Mouse (Mus musculus): ENCODE measurements around the gene Col27a1. TPM values are rescaled to one million over a fixed set of nuclear protein-coding genes. Genes with fewer than 3 reads are reported as not detected.

The Col27a1 gene
- total and polyA plus RNA-seq, 2 experiments from 2014 or later = 1.2 to 8.2 TPM

GRCm38 (mm10) chr4:63281694-63282093 is 67.9 kb downstream of the Col27a1 start:
- no peaks in the 10 kb centered on the region for H3K36me3 ChIP-seq (replicated peaks; ENCODE audit: control insufficient read depth, insufficient read depth, low read length)
- no peak for DNase-seq (ENCODE audit: low spot score)
- WGBS = 70% methylated on average over 6 of the region's 6 CpGs
- no peak overlapping the region for H3K9ac ChIP-seq (replicated peaks; ENCODE audit: low read depth, low read length)
- no peak for TF ChIP-seq CTCF (IDR thresholded peaks at IDR 0.05; ENCODE audit: low read depth)
- TF ChIP-seq EP300 (IDR thresholded peaks at IDR 0.05; ENCODE audit: low read depth) = no peak
- no peaks in the 10 kb centered on the region; the same call in none of the 2 replicates for H3K4me1 ChIP-seq (ENCODE audit: control insufficient read depth, insufficient read depth)
- 0 out of 2 replicates have a peak, but pooled peaks cover 6% of the 10 kb centered on the region for H3K27me3 ChIP-seq (ENCODE audit: control insufficient read depth, insufficient read depth, low read length)
- no peak overlapping the region for H3K4me3 ChIP-seq (ENCODE audit: low read depth, low read length)
- ATAC-seq (ENCODE audit: insufficient read depth, low read depth) = no peak
- no peaks in the 10 kb centered on the region for H3K9me3 ChIP-seq (replicated peaks; ENCODE audit: control insufficient read depth, low read length)
- H3K4me2 ChIP-seq (ENCODE audit: low read depth, low read length) = no peak overlapping the region
- H3K27ac ChIP-seq (ENCODE audit: low read depth) = no peak overlapping the region

DNA sequence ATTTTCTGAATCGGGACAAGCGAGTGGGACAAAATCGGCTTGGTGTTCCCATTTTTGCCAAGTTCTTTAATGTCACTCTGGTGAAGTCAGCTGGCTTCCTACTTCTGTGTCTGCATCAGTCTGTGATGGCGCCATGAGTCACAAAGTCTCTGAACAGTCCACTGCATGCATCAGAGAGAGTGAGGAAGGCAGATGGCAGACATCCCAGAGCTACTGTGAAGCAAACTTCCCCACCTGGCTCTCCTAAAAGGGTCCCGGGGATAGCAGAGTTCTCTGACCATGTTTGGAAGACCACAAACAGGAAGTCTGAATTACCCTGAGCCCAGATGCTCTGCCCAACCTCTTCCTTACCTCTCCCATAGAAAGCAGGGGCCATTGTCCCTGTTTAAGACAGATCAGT is 69.5 kb downstream of the Col27a1 start:
- Histone ChIP-seq H3K4me3 (ENCODE audit: low read depth, low read length) (no peak overlapping the region), H3K9ac (replicated peaks; ENCODE audit: low read depth, low read length) (no peak overlapping the region), H3K27me3 (ENCODE audit: control insufficient read depth, insufficient read depth, low read length) (no peaks in the 10 kb centered on the region), H3K4me1 (ENCODE audit: control insufficient read depth, insufficient read depth) (no peaks in the 10 kb centered on the region; the same call in none of the 2 replicates), H3K27ac (ENCODE audit: low read depth) (no peak overlapping the region), H3K36me3 (replicated peaks; ENCODE audit: control insufficient read depth, insufficient read depth, low read length) (no peaks in the 10 kb centered on the region), H3K9me3 (replicated peaks; ENCODE audit: control insufficient read depth, low read length) (no peaks in the 10 kb centered on the region), H3K4me2 (ENCODE audit: low read depth, low read length) (no peak overlapping the region)
- WGBS = 62% methylated on average over 5 of the region's 5 CpGs
- no peak for DNase-seq (ENCODE audit: low spot score)
- ATAC-seq (ENCODE audit: insufficient read depth, low read depth) = no peak
- TF ChIP-seq CTCF (IDR thresholded peaks at IDR 0.05; ENCODE audit: low read depth) (no peak), EP300 (IDR thresholded peaks at IDR 0.05; ENCODE audit: low read depth) (no peak)

- H3K4me3 ChIP-seq (ENCODE audit: low read depth, low read length) = no peak overlapping the region
- no peak overlapping the region for H3K27ac ChIP-seq (ENCODE audit: low read depth)
- no peak for TF ChIP-seq CTCF (IDR thresholded peaks at IDR 0.05; ENCODE audit: low read depth)
- TF ChIP-seq EP300 (IDR thresholded peaks at IDR 0.05; ENCODE audit: low read depth) = no peak
- DNase-seq (ENCODE audit: low spot score) (no peak), ATAC-seq (ENCODE audit: insufficient read depth, low read depth) (no peak)
- no peaks in the 10 kb centered on the region for H3K27me3 ChIP-seq (ENCODE audit: control insufficient read depth, insufficient read depth, low read length)
- no peaks in the 10 kb centered on the region for H3K36me3 ChIP-seq (replicated peaks; ENCODE audit: control insufficient read depth, insufficient read depth, low read length)
- no peak overlapping the region for H3K9ac ChIP-seq (replicated peaks; ENCODE audit: low read depth, low read length)
- no peaks in the 10 kb centered on the region for H3K9me3 ChIP-seq (replicated peaks; ENCODE audit: control insufficient read depth, low read length)
- 75% methylated on average over 4 of the region's 4 CpGs for WGBS
- H3K4me1 ChIP-seq (ENCODE audit: control insufficient read depth, insufficient read depth) = peaks cover 14% of the 10 kb centered on the region
- H3K4me2 ChIP-seq (ENCODE audit: low read depth, low read length) = no peak overlapping the region
Observed at GRCm38 (mm10) chr4:63286034-63286433, 72.2 kb downstream of the Col27a1 start.

DNA sequence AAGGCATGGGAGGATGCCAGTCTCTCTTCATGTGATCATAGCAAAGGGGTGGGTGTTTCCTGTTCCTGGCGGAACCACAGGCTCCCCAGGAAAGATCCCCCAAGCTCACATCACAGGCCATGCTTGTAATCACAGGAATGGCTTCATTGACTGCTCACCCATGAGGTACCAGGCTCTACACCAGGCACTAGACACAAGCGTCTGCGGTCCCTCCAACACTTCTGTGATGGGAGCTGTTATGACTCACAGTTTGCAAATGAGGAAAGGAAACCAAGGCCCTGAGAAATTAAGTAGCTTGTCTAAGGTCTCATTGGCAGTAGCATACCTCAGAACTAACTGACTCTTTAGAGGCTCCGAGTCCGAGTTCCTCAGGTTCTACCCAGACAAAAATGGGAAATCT is 74.7 kb downstream of the Col27a1 start:
- Histone ChIP-seq H3K4me3 (ENCODE audit: low read depth, low read length) (no peak overlapping the region), H3K4me1 (ENCODE audit: control insufficient read depth, insufficient read depth) (peaks cover 14% of the 10 kb centered on the region), H3K4me2 (ENCODE audit: low read depth, low read length) (no peak overlapping the region), H3K9me3 (replicated peaks; ENCODE audit: control insufficient read depth, low read length) (no peaks in the 10 kb centered on the region), H3K27me3 (ENCODE audit: control insufficient read depth, insufficient read depth, low read length) (no peaks in the 10 kb centered on the region), H3K9ac (replicated peaks; ENCODE audit: low read depth, low read length) (no peak overlapping the region), H3K27ac (ENCODE audit: low read depth) (no peak overlapping the region), H3K36me3 (replicated peaks; ENCODE audit: control insufficient read depth, insufficient read depth, low read length) (0 out of 2 replicates have a peak, but pooled peaks cover 3% of the 10 kb centered on the region)
- ATAC-seq (ENCODE audit: insufficient read depth, low read depth) (no peak), DNase-seq (ENCODE audit: low spot score) (no peak)
- 84% methylated on average over 5 of the region's 5 CpGs for WGBS
- no peak for TF ChIP-seq EP300 (IDR thresholded peaks at IDR 0.05; ENCODE audit: low read depth)
- no peak for TF ChIP-seq CTCF (IDR thresholded peaks at IDR 0.05; ENCODE audit: low read depth)

DNA sequence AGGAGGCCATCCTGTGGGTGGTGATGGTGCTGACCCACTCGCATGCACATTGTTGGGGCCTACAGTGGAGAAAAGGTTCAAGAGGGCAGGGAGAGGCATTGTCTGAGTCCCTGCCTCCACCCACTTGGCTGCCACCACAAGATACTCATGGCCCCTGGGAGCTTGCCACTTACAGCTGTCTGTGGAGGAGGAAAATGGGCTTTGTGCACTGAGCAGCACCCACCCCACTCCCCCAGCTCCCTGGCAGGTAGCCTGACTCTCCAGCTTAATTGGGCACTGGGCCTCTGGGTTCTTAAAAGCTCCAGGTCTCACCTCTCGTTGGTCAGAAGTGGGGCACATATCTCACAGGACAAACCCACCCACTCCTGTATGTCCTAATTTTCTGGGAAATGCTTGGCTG is 76.3 kb downstream of the Col27a1 start:
- whole genome bisulfite sequencing = 36% methylated on average over 2 of the region's 2 CpGs
- Histone ChIP-seq H3K27ac (ENCODE audit: low read depth) (no peak overlapping the region), H3K27me3 (ENCODE audit: control insufficient read depth, insufficient read depth, low read length) (no peaks in the 10 kb centered on the region), H3K9me3 (replicated peaks; ENCODE audit: control insufficient read depth, low read length) (no peaks in the 10 kb centered on the region), H3K4me1 (ENCODE audit: control insufficient read depth, insufficient read depth) (peaks cover 14% of the 10 kb centered on the region), H3K36me3 (replicated peaks; ENCODE audit: control insufficient read depth, insufficient read depth, low read length) (0 out of 2 replicates have a peak, but pooled peaks cover 3% of the 10 kb centered on the region), H3K4me2 (ENCODE audit: low read depth, low read length) (no peak overlapping the region), H3K4me3 (ENCODE audit: low read depth, low read length) (no peak overlapping the region), H3K9ac (replicated peaks; ENCODE audit: low read depth, low read length) (no peak overlapping the region)
- ATAC-seq (ENCODE audit: insufficient read depth, low read depth) (no peak), DNase-seq (ENCODE audit: low spot score) (no peak)
- TF ChIP-seq CTCF (IDR thresholded peaks at IDR 0.05; ENCODE audit: low read depth) (no peak), EP300 (IDR thresholded peaks at IDR 0.05; ENCODE audit: low read depth) (no peak)

DNA sequence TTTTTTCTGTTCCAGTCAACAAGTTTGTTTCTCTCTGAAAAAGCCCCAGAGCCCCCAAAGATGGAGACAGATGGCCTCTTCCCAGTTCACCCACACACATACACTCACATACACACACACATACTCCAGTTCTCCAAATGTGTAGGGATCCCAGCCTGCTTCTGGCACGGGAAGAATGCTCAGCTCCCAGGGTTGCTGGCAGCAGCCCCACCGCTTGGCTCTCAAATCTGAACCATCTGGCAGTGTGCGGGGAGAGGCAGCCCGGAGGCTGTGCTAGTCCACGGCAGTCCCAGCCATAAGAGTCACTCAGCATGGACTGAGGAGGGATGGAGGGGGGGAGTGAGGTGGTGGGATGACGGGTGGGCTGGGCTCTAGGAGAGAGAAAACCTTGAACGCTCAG is 77.3 kb downstream of the Col27a1 start:
- peak overlapping the region; percentile 40; the same call in 1 of the 2 replicates for H3K27ac ChIP-seq (ENCODE audit: low read depth)
- peaks cover 14% of the 10 kb centered on the region for H3K4me1 ChIP-seq (ENCODE audit: control insufficient read depth, insufficient read depth)
- no peak overlapping the region for H3K9ac ChIP-seq (replicated peaks; ENCODE audit: low read depth, low read length)
- 0 out of 2 replicates have a peak, but pooled peaks cover 3% of the 10 kb centered on the region for H3K36me3 ChIP-seq (replicated peaks; ENCODE audit: control insufficient read depth, insufficient read depth, low read length)
- peak; percentile 78 for DNase-seq (ENCODE audit: low spot score)
- no peaks in the 10 kb centered on the region for H3K9me3 ChIP-seq (replicated peaks; ENCODE audit: control insufficient read depth, low read length)
- ATAC-seq (ENCODE audit: insufficient read depth, low read depth) = peak; percentile 89
- H3K4me3 ChIP-seq (ENCODE audit: low read depth, low read length) = no peak overlapping the region
- no peaks in the 10 kb centered on the region for H3K27me3 ChIP-seq (ENCODE audit: control insufficient read depth, insufficient read depth, low read length)
- TF ChIP-seq CTCF (IDR thresholded peaks at IDR 0.05; ENCODE audit: low read depth) (no peak), EP300 (IDR thresholded peaks at IDR 0.05; ENCODE audit: low read depth) (no peak)
- H3K4me2 ChIP-seq (ENCODE audit: low read depth, low read length) = no peak overlapping the region
- WGBS = 29% methylated on average over 7 of the region's 7 CpGs

Data from heart, postnatal 0 days (tissue).